Mouse (Mus musculus) erythroblast, embryonic 14.5 days (primary cell): ENCODE data around the gene Htt.

Experiments
- GATA1 ChIP-seq: IDR thresholded peaks from 2 replicates; pipeline ENCODE4 v1.6.1; 2012; ENCODE audit warnings: low read length, inconsistent platforms, mixed read lengths
- TAL1 ChIP-seq: IDR thresholded peaks from 3 replicates; pipeline ENCODE4 v1.6.1; 2012; ENCODE audit warnings: low read length, inconsistent platforms, mixed read lengths

- TF ChIP-seq GATA1 (no peak), TAL1 (no peak)
Measured at GRCm38 (mm10) chr5:34907230-34907629, 145.7 kb downstream of the Htt start.
